ENCODE assay signal across 9 mouse cellular contexts in genomic region chr13:40732085-40732484, GRCm38 (mm10). TPM values are rescaled to one million over a fixed set of nuclear protein-coding genes. Genes with fewer than 3 reads are reported as not detected.
DNase-seq lines count a peak whose midpoint lies in the region; ATAC-seq and TF ChIP-seq lines count a peak whose summit lies in the region.
"Had no signal": no experiment of that assay in that cellular context is flagged by ENCODE, and none has a peak within 500 bp of the region (broad histone marks: within the 10 kb centered on the region; RNA-seq: fewer than 3 reads in every experiment).

No protein-coding gene starts in this region.

- no peak for DNase-seq in kidney, postnatal 0 days (ENCODE audit: low spot score)
- DNase-seq in kidney, postnatal 10 days, result no peak
- DNase-seq in urinary bladder, postnatal 25 days (ENCODE audit: low spot score), result no peak

- H3K27ac ChIP-seq in kidney, postnatal 0 days, result no peak overlapping the region
- H3K27ac ChIP-seq in embryonic facial prominence, embryonic 12.5 days, result peak overlapping the region; percentile 91
- H3K27ac ChIP-seq in limb, embryonic 12.5 days, result peak overlapping the region; percentile 45
- H3K27ac ChIP-seq in stomach, embryonic 15.5 days, result no peak overlapping the region; the same call in 1 of the 2 replicates

- peak overlapping the region; percentile 67 for H3K9ac ChIP-seq in kidney, postnatal 0 days (ENCODE audit: low read depth, low read length)
- peak overlapping the region; percentile 77 for H3K9ac ChIP-seq in embryonic facial prominence, embryonic 12.5 days
- H3K9ac ChIP-seq in limb, embryonic 12.5 days (replicated peaks), result peak overlapping the region; percentile 83
- no peak overlapping the region for H3K9ac ChIP-seq in stomach, embryonic 15.5 days

- ATAC-seq in kidney, postnatal 0 days (replicated peaks; ENCODE audit: low FRiP score, low read depth), result no peak
- ATAC-seq in embryonic facial prominence, embryonic 12.5 days (ENCODE audit: insufficient number of reproducible peaks, insufficient read depth, low FRiP score, low TSS enrichment), result no peak
- no peak for ATAC-seq in limb, embryonic 12.5 days (ENCODE audit: insufficient number of reproducible peaks, insufficient read depth, low FRiP score, low TSS enrichment, low read depth)
- no peak for ATAC-seq in stomach, embryonic 15.5 days (ENCODE audit: insufficient read depth, low FRiP score, low read depth)
- ATAC-seq in megakaryocyte, adult 5-6 weeks (ENCODE audit: poor library complexity, severe bottlenecking), result no peak

- no peak for TF ChIP-seq CTCF in kidney, postnatal 0 days (IDR thresholded peaks at IDR 0.05; ENCODE audit: low read depth)

- under 1% methylated on average over 11 of the region's 11 CpGs for WGBS in kidney, postnatal 0 days
- WGBS in embryonic facial prominence, embryonic 12.5 days, result 0% methylated on average over 11 of the region's 11 CpGs
- under 1% methylated on average over 11 of the region's 11 CpGs for WGBS in limb, embryonic 12.5 days
- under 1% methylated on average over 11 of the region's 11 CpGs for WGBS in stomach, embryonic 15.5 days

- H3K4me2 ChIP-seq in kidney, postnatal 0 days (ENCODE audit: low read length), result peak overlapping the region; percentile 83
- peak overlapping the region; percentile 69 for H3K4me2 ChIP-seq in embryonic facial prominence, embryonic 12.5 days (replicated peaks)
- peak overlapping the region; percentile 77 for H3K4me2 ChIP-seq in limb, embryonic 12.5 days
- peak overlapping the region; percentile 73 for H3K4me2 ChIP-seq in stomach, embryonic 15.5 days

- H3K4me3 ChIP-seq in kidney, postnatal 0 days (replicated peaks; ENCODE audit: low read depth, low read length), result peak overlapping the region; percentile 55
- peak overlapping the region; percentile 53 for H3K4me3 ChIP-seq in embryonic facial prominence, embryonic 12.5 days
- H3K4me3 ChIP-seq in limb, embryonic 12.5 days (replicated peaks), result peak overlapping the region; percentile 56
- peak overlapping the region; percentile 47 for H3K4me3 ChIP-seq in stomach, embryonic 15.5 days (replicated peaks)

- no peaks in the 10 kb centered on the region for H3K36me3 ChIP-seq in kidney, postnatal 0 days (ENCODE audit: insufficient read depth, low read length)
- H3K36me3 ChIP-seq in embryonic facial prominence, embryonic 12.5 days, result no peaks in the 10 kb centered on the region
- no peaks in the 10 kb centered on the region for H3K36me3 ChIP-seq in limb, embryonic 12.5 days
- H3K36me3 ChIP-seq in stomach, embryonic 15.5 days, result no peaks in the 10 kb centered on the region

- peaks cover 6% of the 10 kb centered on the region for H3K4me1 ChIP-seq in kidney, postnatal 0 days (replicated peaks; ENCODE audit: insufficient read depth, low read length)
- 0 out of 2 replicates have a peak, but pooled peaks cover 6% of the 10 kb centered on the region for H3K4me1 ChIP-seq in embryonic facial prominence, embryonic 12.5 days
- peaks cover 45% of the 10 kb centered on the region for H3K4me1 ChIP-seq in limb, embryonic 12.5 days (replicated peaks)
- peaks cover 35% of the 10 kb centered on the region for H3K4me1 ChIP-seq in stomach, embryonic 15.5 days

- no peaks in the 10 kb centered on the region for H3K9me3 ChIP-seq in kidney, postnatal 0 days (replicated peaks; ENCODE audit: low read length)
- H3K9me3 ChIP-seq in embryonic facial prominence, embryonic 12.5 days, result no peaks in the 10 kb centered on the region
- no peaks in the 10 kb centered on the region for H3K9me3 ChIP-seq in limb, embryonic 12.5 days
- H3K9me3 ChIP-seq in stomach, embryonic 15.5 days, result no peaks in the 10 kb centered on the region

- H3K27me3 ChIP-seq in kidney, postnatal 0 days (ENCODE audit: insufficient read depth, low read length), result peaks cover 73% of the 10 kb centered on the region
- H3K27me3 ChIP-seq in embryonic facial prominence, embryonic 12.5 days, result peaks cover 66% of the 10 kb centered on the region
- H3K27me3 ChIP-seq in limb, embryonic 12.5 days, result peaks cover 88% of the 10 kb centered on the region
- H3K27me3 ChIP-seq in stomach, embryonic 15.5 days (replicated peaks), result peaks cover 86% of the 10 kb centered on the region

RNA-seq across cellular contexts. Expression of gene Tfap2a, which starts 6.1 kb away (rescaled TPM):
- 2.5 and 2.9 TPM in 2 replicates for polyA plus RNA-seq in kidney, postnatal 0 days (2015; fragmentation: Nextera tagmentation; extraction: Ambion mirVana)
- polyA plus RNA-seq in embryonic facial prominence, embryonic 12.5 days (2016; fragmentation: Nextera tagmentation; extraction: Ambion mirVana), result 8.5 and 9.5 TPM in 2 replicates
- polyA plus RNA-seq in limb, embryonic 12.5 days (2016; fragmentation: Nextera tagmentation; extraction: Ambion mirVana), result 10.1 and 11.3 TPM in 2 replicates
- 0.80 and 1.0 TPM in 2 replicates for polyA plus RNA-seq in stomach, embryonic 15.5 days (2015; fragmentation: Nextera tagmentation; extraction: Ambion mirVana)
- 0.36 TPM in 1 of 2 replicates, not detected in the other for total RNA-seq in megakaryocyte, adult 5-6 weeks (2015)
- 0.07 TPM in 1 of 2 replicates, not detected in the other for total RNA-seq in megakaryocyte, adult 5-6 weeks (2017)
- total RNA-seq: gastrocnemius, postnatal 36 days; megakaryocyte-erythroid progenitor cell, adult 5-6 weeks had no signal

Comparison
In these comparisons a context has a peak if more than half of its experiments do, and no peak if none do; other contexts are left out.
1. H3K27ac ChIP-seq: peak in embryonic facial prominence, embryonic 12.5 days (single experiment) and limb, embryonic 12.5 days (single experiment); none in kidney, postnatal 0 days (single experiment) and stomach, embryonic 15.5 days (single experiment).
2. Peak in every context shown above with its lines, with median percentiles within 50 percentile points of each other: H3K4me2 ChIP-seq and H3K4me3 ChIP-seq.